Mouse (Mus musculus) brain, embryonic 14.5 days (tissue): ENCODE data around the gene Serinc5.

Source experiments
- CTCF ChIP-seq: fragments of 200-500 bp; IDR thresholded peaks from 2 replicates; pipeline ENCODE4 v1.5.1; 2012; ENCODE audit warnings: inconsistent platforms, mild to moderate bottlenecking, moderate library complexity, borderline replicate concordance; ENCODE audit not compliant: insufficient read depth, insufficient read length; ENCODE audit errors: extremely low read depth
- POLR2A ChIP-seq: fragments of 200-500 bp; IDR thresholded peaks from 2 replicates; pipeline ENCODE4 v1.6.1; 2012; ENCODE audit warnings: mild to moderate bottlenecking, inconsistent platforms, borderline replicate concordance; ENCODE audit not compliant: poor library complexity, insufficient read depth, insufficient read length, severe bottlenecking; ENCODE audit errors: extremely low read depth

- TF ChIP-seq POLR2A (no peak), CTCF (no peak)
Measured at GRCm38 (mm10) chr13:92675308-92675707, 64.4 kb downstream of the Serinc5 start.
